Mouse (Mus musculus) ES-E14 (cell line): Measurements from ENCODE around the gene Mog. TPM values are rescaled to one million over a fixed set of nuclear protein-coding genes. Genes with fewer than 3 reads are reported as not detected.
"Not testable (repeated sequence)": the region's sequence is repeated elsewhere in the genome, so short reads cannot be mapped to it uniquely, and the experiment has no call there.

Experiments
- DNase-seq: peaks from one replicate; pipeline ENCODE4 v3.0.0-alpha.2; 2013; ENCODE audit warnings: low read depth, low spot score
- H3K27ac ChIP-seq: 2 replicates; pipeline ENCODE4 v1.5.1; 2012; ENCODE audit warnings: low read depth, mild to moderate bottlenecking, low read length, moderate library complexity, mixed read lengths; ENCODE audit not compliant: poor library complexity, insufficient read depth, severe bottlenecking
- H3K36me3 ChIP-seq: 2 replicates; pipeline ENCODE4 v1.6.1; 2012; ENCODE audit warnings: mild to moderate bottlenecking, low read length, moderate library complexity, mixed read lengths; ENCODE audit not compliant: control insufficient read depth, poor library complexity, insufficient read depth, severe bottlenecking
- H3K4me1 ChIP-seq, 2 experiments: fragments of 150-350 bp in 1 of 2; sonication (generic) in 1 of 2; 2 replicates each; pipeline ENCODE4 v1.6.1; 2012; ENCODE audit warnings: low read length in 2 of 2, mild to moderate bottlenecking in 1 of 2, mixed read lengths in 1 of 2; ENCODE audit not compliant: control insufficient read depth in 2 of 2, insufficient read depth in 2 of 2, poor library complexity in 1 of 2
- H3K4me3 ChIP-seq, 2 experiments: fragments of 150-350 bp in 1 of 2; sonication (generic) in 1 of 2; 2 replicates each; pipeline ENCODE4 v1.5.1; 2012; ENCODE audit warnings: low read length in 2 of 2, low read depth in 1 of 2, mild to moderate bottlenecking in 1 of 2, mixed read lengths in 1 of 2; ENCODE audit not compliant: insufficient read depth in 1 of 2, poor library complexity in 1 of 2, severe bottlenecking in 1 of 2
- H3K9ac ChIP-seq: 2 replicates; pipeline ENCODE4 v1.6.1; 2012; ENCODE audit warnings: low read depth, mild to moderate bottlenecking, low read length, mixed read lengths; ENCODE audit not compliant: poor library complexity, insufficient read depth, severe bottlenecking
- H3K9me3 ChIP-seq: fragments of 150-350 bp; sonication (generic); 2 replicates; pipeline ENCODE4 v1.6.1; 2012; ENCODE audit warnings: low read depth, mild to moderate bottlenecking, low read length; ENCODE audit not compliant: control insufficient read depth, insufficient read depth
- CHD2 ChIP-seq: IDR thresholded peaks from 2 replicates; pipeline ENCODE4 v1.6.1; 2014; ENCODE audit warnings: mild to moderate bottlenecking, low read depth, low read length, inconsistent platforms
- HCFC1 ChIP-seq: IDR thresholded peaks from 2 replicates; pipeline ENCODE4 v1.6.1; 2012; ENCODE audit warnings: low read length, inconsistent platforms, borderline replicate concordance; ENCODE audit not compliant: insufficient read depth
- MAFK ChIP-seq: IDR thresholded peaks from 2 replicates; pipeline ENCODE4 v1.6.1; 2014; ENCODE audit warnings: mild to moderate bottlenecking, low read depth, low read length, inconsistent platforms; ENCODE audit not compliant: insufficient read depth
- ZC3H11A ChIP-seq: IDR thresholded peaks from 2 replicates; pipeline ENCODE4 v1.6.1; 2012; ENCODE audit warnings: low read depth, mild to moderate bottlenecking, inconsistent platforms, low read length, borderline replicate concordance
- ZNF384 ChIP-seq: IDR thresholded peaks from 2 replicates; pipeline ENCODE4 v1.6.1; 2012; ENCODE audit warnings: low read depth, low read length, inconsistent platforms
- in situ Hi-C, 2 experiments: fragments of 600-800 bp; cut with MboI; formaldehyde crosslinking; loops; one replicate each; pipeline ENCODE4 v1.15.1; 2025; ENCODE audit warnings: low sequenced_read_pairs in 2 of 2, inconsistent platforms in 1 of 2; ENCODE audit not compliant: unreplicated experiment in 2 of 2
- total RNA-seq: library from RNA; depleted of rRNA; stranded (reverse); fragments of 300-350 nt; gene quantifications from 2 replicates; pipeline ENCODE4 v1.2.3, GENCODE M21; 2012

Gene Mog
- total RNA-seq, 1 experiment, result 0.62 TPM

DNA sequence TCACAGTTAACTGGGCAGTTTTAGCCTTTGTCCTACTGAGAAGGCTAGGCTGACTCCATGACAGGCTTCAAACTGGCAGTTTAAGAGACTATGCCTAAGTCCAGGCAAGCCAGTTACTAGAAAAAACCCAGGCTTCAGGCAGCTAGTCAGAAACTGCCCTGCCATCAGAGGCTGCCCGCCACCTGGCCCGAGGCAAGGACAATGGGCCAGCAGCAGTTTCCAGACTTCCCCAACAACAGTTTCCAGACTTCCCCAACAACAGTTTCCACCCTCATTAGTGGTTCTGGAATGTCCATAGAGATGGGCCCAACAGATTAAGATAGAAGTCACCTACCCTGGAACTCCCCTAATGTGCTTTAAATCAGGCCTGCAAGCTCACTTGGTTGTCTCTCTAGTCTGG, 3.2 kb upstream of the Mog start:
- no peaks in the 10 kb centered on the region for H3K36me3 ChIP-seq
- TF ChIP-seq HCFC1 (no peak), ZNF384 (no peak), CHD2 (no peak), MAFK (no peak), ZC3H11A (no peak)
- in situ Hi-C loops, result no loop called here
- H3K9me3 ChIP-seq, result no peaks in the 10 kb centered on the region
- peak overlapping the region; percentile 100; the same call in 1 of the 2 replicates for H3K27ac ChIP-seq
- DNase-seq, result no peak
- H3K4me3 ChIP-seq, result no peak overlapping the region
- H3K4me1 ChIP-seq, result peaks cover 10 to 11% of the 10 kb centered on the region in 2 experiments
- peak overlapping the region; percentile 43; the same call in 1 of the 2 replicates for H3K9ac ChIP-seq

DNA sequence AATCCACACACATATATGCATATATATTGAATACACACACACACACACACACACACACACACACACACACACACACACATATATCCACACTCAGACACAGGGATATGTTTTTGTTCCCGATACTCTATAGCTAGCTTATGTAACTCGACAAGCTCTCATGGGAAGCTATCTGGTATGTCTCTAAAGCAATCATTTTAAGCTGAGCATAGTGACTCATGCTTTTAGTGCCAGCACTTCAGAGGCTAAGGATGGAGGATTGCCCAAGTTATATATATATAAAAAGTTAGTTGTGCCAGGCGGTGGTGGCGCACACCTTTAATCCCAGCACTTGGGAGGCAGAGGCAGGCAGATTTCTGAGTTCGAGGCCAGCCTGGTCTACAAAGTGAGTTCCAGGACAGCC, 4.0 kb downstream of the Mog start:
- in situ Hi-C loops, H3K9me3 ChIP-seq, H3K4me1 ChIP-seq, H3K4me3 ChIP-seq, H3K36me3 ChIP-seq, H3K27ac ChIP-seq, H3K9ac ChIP-seq, DNase-seq: not testable (repeated sequence)

DNA sequence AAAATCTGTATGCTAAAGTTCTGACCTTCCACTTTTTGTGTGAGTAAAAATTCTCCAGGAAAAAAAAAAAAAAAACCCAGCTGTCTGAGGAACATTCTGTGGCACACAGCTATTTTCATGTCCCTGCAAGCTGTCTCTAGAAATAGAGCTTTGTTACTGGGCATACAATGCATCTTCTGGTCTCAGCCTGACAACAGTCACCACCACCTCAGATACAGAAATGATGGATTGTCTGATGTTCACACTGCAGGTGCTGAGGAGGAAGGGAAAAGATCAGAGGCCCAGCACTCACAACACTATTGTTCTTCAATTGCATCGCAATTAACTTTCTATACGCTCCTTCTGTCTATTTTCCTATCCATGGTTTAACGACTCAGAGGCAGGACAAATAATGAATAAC, 4.9 kb downstream of the Mog start:
- Histone ChIP-seq H3K4me1 (peaks cover 9% of the 10 kb centered on the region in 2 experiments), H3K4me3 (no peak overlapping the region), H3K27ac (no peak overlapping the region), H3K36me3 (no peaks in the 10 kb centered on the region), H3K9ac (no peak overlapping the region; the same call in 1 of the 2 replicates), H3K9me3 (no peaks in the 10 kb centered on the region)
- in situ Hi-C loops, result no loop called here
- TF ChIP-seq HCFC1, result no peak
- no peak for TF ChIP-seq MAFK
- TF ChIP-seq ZNF384, result no peak
- TF ChIP-seq ZC3H11A, result no peak
- no peak for TF ChIP-seq CHD2
- no peak for DNase-seq

DNA sequence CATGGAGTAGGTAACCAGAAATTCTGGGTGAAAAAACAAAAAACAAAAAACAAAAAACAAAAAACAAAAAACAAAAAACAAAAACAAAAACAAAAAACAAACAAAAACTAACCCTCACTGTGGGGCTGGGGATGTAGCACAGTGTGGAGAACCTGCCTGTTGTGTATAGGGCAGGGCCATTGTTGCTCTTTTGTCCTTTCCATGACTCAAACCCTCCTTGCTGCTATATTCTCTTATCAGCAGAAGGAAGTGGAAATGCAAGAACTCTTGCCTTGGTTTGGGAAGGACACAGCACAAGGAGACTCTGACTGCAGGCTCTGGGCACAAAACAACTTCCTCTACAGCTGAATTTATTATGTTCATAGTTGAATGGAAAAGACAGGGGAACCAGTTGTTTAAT, 6.9 kb downstream of the Mog start:
- DNase-seq, result no peak
- H3K36me3 ChIP-seq, result 0 out of 2 replicates have a peak, but pooled peaks cover under 1% of the 10 kb centered on the region
- no peaks in the 10 kb centered on the region for H3K9me3 ChIP-seq
- no peak overlapping the region for H3K27ac ChIP-seq
- TF ChIP-seq HCFC1 (no peak), CHD2 (no peak), ZNF384 (no peak), ZC3H11A (no peak), MAFK (no peak)
- H3K9ac ChIP-seq, result no peak overlapping the region
- H3K4me3 ChIP-seq, result no peak overlapping the region
- peaks cover 8 to 9% of the 10 kb centered on the region in 2 experiments; a peak in 3 of 4 replicates for H3K4me1 ChIP-seq
- in situ Hi-C loops, result no loop called here

DNA sequence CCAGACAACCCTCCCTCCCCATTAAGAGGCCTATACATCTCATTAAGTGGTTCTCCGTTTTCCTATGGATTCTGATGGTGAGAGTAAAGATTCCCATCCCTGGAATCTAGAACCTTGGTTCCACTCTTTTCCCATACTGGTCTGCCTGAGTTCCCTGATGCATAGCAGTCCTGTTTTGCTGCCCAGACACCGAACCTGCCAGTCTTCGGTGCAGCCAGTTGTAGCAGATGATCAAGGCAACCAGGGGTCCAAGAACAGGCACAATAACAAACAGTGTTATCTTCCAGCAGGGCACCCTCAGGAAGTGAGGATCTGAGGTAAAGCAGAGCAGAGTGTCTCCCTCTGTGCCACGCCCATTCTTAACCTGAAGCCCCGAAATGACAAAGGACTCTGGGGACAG, 11.1 kb downstream of the Mog start:
- no peaks in the 10 kb centered on the region for H3K9me3 ChIP-seq
- peaks cover 39% of the 10 kb centered on the region for H3K36me3 ChIP-seq
- H3K27ac ChIP-seq, result peak overlapping the region; percentile 10; the same call in 1 of the 2 replicates
- in situ Hi-C loops, result no loop called here
- TF ChIP-seq ZNF384, result no peak
- TF ChIP-seq HCFC1, result no peak
- no peak for TF ChIP-seq MAFK
- no peak for TF ChIP-seq ZC3H11A
- TF ChIP-seq CHD2, result no peak
- H3K4me3 ChIP-seq, result no peak overlapping the region
- peaks cover 5 to 9% of the 10 kb centered on the region in 2 experiments; a peak in 3 of 4 replicates for H3K4me1 ChIP-seq
- no peak for DNase-seq
- no peak overlapping the region for H3K9ac ChIP-seq
